Mouse (Mus musculus) adrenal gland, postnatal 14 days (tissue): ENCODE measurements around the gene Vmn2r52. TPM values are rescaled to one million over a fixed set of nuclear protein-coding genes. Genes with fewer than 3 reads are reported as not detected.
"Not testable (repeated sequence)": the region's sequence is repeated elsewhere in the genome, so short reads cannot be mapped to it uniquely, and the experiment has no call there.

Source experiments
- DNase-seq: peaks from one replicate; pipeline ENCODE4 v3.0.0; 2021; ENCODE audit warnings: mixed read lengths
- long read RNA-seq, 2 experiments: library from polyadenylated mRNA; stranded (forward); transcript quantifications; one replicate each; pipeline ENCODE4 v2.0.0; 2021
- total RNA-seq: library from RNA; stranded (reverse); gene quantifications from 2 replicates; pipeline ENCODE4 v1.2.3, GENCODE M21; 2021

The Vmn2r52 gene
- total RNA-seq = not detected in 2 replicates
- long read RNA-seq, experiment 1 = 0 reads
- long read RNA-seq, experiment 2 = 0 reads

GRCm38 (mm10) chr7:10176473-10176872 lies at the start of gene Vmn2r52:
TSS of gene Vmn2r52 (minus strand) at chr7:10176573.
- DNase-seq = no peak

- not testable (repeated sequence) for DNase-seq
Measured at GRCm38 (mm10) chr7:10105641-10106040, 70.7 kb downstream of the Vmn2r52 start, which contains the start of gene Vmn2r51. TSS of gene Vmn2r51 (minus strand) at chr7:10105741.

Other genes with a start within 250 kb of the Vmn2r52 start
- not detected in 2 replicates for gene Vmn2r48, start 223.0 kb downstream of the Vmn2r52 start, total RNA-seq
- not detected in 2 replicates for gene Vmn2r49, start 184.3 kb downstream of the Vmn2r52 start, total RNA-seq
- not detected in 2 replicates for gene Vmn2r50, start 123.3 kb downstream of the Vmn2r52 start, total RNA-seq
- gene Vmn2r51, start 70.8 kb downstream of the Vmn2r52 start, total RNA-seq = not detected in 2 replicates
- gene Vmn1r66, start 101.4 kb upstream of the Vmn2r52 start, total RNA-seq = not detected in 2 replicates